23 mouse cellular contexts compared by ENCODE assay signal in genomic region chr2:180521437-180522221, GRCm38 (mm10). TPM values are rescaled to one million over a fixed set of nuclear protein-coding genes. Genes with fewer than 3 reads are reported as not detected.
"Had no signal": no experiment of that assay in that cellular context is flagged by ENCODE, and none has a peak within 500 bp of the region (broad histone marks: within the 10 kb centered on the region; RNA-seq: fewer than 3 reads in every experiment).

No protein-coding gene starts in this region.

- H3K27me3 ChIP-seq: kidney, embryonic 15.5 days; neural tube, embryonic 13.5 days had no signal

- H3K4me1 ChIP-seq: kidney, embryonic 15.5 days; limb, embryonic 10.5 days; limb, embryonic 13.5 days; liver, embryonic 12.5 days; liver, embryonic 15.5 days; lung, embryonic 15.5 days; neural tube, embryonic 13.5 days; stomach, embryonic 15.5 days had no signal

- DNase-seq: kidney, adult 8-10 months; kidney, postnatal 10 days; kidney, postnatal 36 days; liver; lung, adult 18-20 months; lung, postnatal 10 days; lung, postnatal 36 days; midbrain, embryonic 14.5 days; retina, postnatal 1 day; right cerebral cortex, postnatal 25 days; spleen, adult 18-20 months; thymus, postnatal 25 days had no signal

- H3K9me3 ChIP-seq: kidney, embryonic 15.5 days; limb, embryonic 10.5 days; limb, embryonic 13.5 days; liver, embryonic 12.5 days; liver, embryonic 15.5 days; lung, embryonic 15.5 days; neural tube, embryonic 13.5 days; stomach, embryonic 15.5 days had no signal

- H3K9ac ChIP-seq: kidney, embryonic 15.5 days; limb, embryonic 13.5 days; liver, embryonic 12.5 days; liver, embryonic 15.5 days; lung, embryonic 15.5 days; neural tube, embryonic 13.5 days; stomach, embryonic 15.5 days had no signal

- H3K4me2 ChIP-seq: kidney, embryonic 15.5 days; limb, embryonic 13.5 days; liver, embryonic 12.5 days; liver, embryonic 15.5 days; lung, embryonic 15.5 days; neural tube, embryonic 13.5 days; stomach, embryonic 15.5 days had no signal

- H3K4me3 ChIP-seq: kidney, embryonic 15.5 days; limb, embryonic 10.5 days; limb, embryonic 13.5 days; liver, embryonic 12.5 days; liver, embryonic 15.5 days; lung, embryonic 15.5 days; neural tube, embryonic 13.5 days; stomach, embryonic 15.5 days had no signal

- H3K27ac ChIP-seq: kidney, embryonic 15.5 days; limb, embryonic 10.5 days; limb, embryonic 13.5 days; liver, embryonic 12.5 days; liver, embryonic 15.5 days; lung, embryonic 15.5 days; neural tube, embryonic 13.5 days; stomach, embryonic 15.5 days had no signal

- H3K36me3 ChIP-seq: kidney, embryonic 15.5 days; limb, embryonic 10.5 days; limb, embryonic 13.5 days; liver, embryonic 12.5 days; liver, embryonic 15.5 days; lung, embryonic 15.5 days; neural tube, embryonic 13.5 days; stomach, embryonic 15.5 days had no signal

- ATAC-seq: liver, embryonic 12.5 days had no signal

RNA-seq across cellular contexts. Expression of gene Ntsr1, which starts 21.9 kb away (rescaled TPM):
- total RNA-seq: megakaryocyte progenitor cell, adult 5-6 weeks; megakaryocyte-erythroid progenitor cell, adult 5-6 weeks; neutrophil, adult 5-6 weeks had no signal
